Mouse (Mus musculus) mouse trophoblast stem cell (cell line): ENCODE measurements around the gene Gm20489.

Experiments
- in situ Hi-C, 2 experiments: fragments of 300-500 bp; cut with MseI, MboI; formaldehyde crosslinking; loops; 2 replicates in 1 of 2; 3 replicates in 1 of 2; pipeline ENCODE4 v1.15.1; 2025

Gm20489 gene

DNA sequence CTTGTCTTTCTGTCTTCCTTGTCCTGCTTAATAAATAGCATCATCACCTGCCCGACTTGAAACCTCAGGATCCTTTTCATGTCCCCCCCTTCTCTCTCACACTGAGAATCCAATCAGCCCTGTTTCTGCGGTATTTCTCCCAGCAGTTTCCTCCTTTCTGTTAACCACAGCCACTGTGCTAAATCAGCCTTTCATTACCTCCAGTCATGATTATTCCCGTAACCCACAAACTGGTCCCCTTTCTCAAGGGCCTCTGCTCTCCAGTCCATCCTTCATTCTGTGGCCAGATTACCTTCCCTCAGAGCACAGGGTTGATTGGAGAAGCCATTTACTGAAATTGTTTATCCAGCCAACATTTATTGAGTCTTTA is at the start of gene Gm20489:
Gene Gm20489, minus strand, starts transcription at position 269 of the 370 bp plus-strand sequence.
- in situ Hi-C loops = no loop called here

DNA sequence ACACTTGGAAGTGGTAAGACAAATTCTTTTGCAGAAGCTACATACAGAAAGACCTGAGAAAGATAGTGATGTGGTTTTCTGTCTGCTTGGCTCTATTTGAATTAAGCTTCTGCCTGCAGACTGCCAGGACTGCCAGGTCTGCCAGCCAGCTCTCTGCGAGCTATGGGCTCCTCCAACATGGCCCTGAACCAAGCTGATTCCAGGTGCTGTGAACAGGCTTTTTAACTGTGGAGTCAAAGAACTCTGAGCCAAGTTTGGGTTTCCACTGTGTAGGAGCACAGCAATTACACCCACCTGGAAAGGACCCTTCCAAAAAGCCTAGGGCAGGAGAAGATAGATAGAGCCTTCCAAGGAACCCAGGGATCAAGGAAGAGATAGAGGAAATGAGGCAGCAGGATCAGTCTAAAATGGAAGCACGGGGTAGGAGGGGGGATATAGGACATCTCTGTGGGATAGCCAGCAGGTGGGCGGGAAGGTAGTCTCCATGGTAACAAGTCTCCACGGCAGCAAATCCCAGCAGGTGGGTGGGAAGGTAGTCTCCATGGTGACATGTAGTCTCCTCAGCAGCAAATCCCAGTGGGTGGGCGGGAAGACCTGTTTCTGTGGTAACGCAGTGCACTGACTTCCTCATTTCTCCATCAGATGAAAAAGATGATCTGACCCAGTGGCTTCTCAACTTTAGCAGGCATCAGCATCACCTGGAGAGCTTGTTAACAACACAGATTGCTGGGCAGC is 45.0 kb upstream of the Gm20489 start:
- in situ Hi-C loops = no loop called here

DNA sequence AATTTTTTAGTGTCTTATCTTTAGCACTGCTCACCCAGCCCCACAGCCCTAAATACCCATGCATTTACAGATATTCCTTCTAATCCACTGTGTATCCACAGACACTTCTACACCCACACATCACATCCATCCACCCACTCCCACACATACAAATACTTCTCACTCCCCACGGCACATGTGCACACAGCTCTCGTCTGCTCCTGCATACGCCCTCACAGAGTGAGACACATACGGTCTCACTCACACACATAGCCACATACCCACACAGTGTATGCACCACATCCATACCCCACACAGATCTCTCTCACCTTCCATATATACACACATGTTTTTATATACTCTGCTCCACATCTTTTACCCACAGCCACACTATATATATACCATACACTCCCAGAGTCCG is 40.5 kb upstream of the Gm20489 start:
- in situ Hi-C loops = no loop called here

DNA sequence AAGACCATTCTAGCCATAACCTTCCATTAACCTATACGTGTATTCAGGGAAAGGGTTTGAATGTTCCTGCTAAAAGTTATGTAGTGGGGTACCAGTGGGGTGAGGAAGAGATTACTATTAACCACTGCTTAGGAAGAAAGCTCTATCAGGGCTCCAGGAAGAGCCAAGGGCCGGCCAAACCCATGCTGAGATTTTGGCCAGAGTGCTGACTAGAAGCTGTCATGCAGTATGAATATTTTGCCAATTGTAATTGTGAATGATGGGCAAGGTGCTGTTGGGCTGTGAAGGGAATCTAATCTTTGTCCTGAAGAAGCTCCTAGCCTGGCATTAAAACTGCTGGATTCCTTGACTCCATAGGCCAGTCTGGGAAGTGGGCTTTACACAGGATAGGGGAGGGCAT is 35.8 kb upstream of the Gm20489 start:
- in situ Hi-C loops = no loop called here

DNA sequence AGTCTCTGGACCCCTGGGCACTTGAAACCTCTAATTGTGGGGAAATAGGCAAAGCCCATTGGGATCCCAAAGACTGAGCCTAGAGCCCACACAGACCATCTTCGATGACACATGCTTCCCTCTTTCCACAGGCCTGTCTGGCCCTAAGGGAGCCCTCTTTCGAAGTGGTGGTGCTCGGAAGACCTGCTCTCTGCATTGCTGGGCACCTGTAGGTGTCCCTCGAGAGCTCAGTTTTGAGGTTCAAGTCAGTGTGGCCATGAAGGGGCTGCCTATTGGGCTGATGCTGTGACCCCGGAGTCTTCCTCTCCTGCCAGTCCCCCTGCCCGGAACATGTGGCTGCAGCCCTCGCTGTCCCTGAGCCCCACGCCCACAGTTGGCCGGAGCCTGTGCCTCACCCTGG is 32.8 kb upstream of the Gm20489 start:
- in situ Hi-C loops = no loop called here

DNA sequence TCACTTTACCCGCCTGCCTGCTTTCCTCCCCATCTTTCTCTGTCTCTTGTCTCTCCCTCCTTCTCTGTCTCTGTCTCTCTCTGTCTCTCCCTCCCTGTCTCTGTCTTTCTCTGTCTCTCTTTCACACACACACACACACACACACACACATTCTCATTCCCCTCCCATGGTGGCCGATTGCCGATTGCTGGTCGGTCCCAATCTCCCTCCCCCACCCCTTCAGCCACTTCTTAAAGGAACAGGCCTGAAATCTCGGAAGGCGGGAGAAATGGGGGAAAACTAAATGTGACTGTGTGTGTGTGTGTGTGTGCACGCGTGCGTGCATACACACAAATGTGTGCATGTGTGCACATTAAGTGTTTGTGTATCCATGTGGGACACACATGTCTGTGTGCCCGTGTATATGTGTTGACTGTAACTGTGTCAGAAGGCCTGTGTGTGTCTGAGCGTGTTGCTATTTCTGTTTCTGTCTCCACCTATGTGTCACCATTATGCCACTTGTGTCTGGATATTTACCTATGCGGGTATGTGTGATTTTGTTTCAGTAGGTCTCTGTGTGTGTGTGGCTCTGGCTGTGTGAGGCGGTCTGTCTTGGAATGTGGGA is 31.7 kb upstream of the Gm20489 start:
- in situ Hi-C loops = no loop called here

DNA sequence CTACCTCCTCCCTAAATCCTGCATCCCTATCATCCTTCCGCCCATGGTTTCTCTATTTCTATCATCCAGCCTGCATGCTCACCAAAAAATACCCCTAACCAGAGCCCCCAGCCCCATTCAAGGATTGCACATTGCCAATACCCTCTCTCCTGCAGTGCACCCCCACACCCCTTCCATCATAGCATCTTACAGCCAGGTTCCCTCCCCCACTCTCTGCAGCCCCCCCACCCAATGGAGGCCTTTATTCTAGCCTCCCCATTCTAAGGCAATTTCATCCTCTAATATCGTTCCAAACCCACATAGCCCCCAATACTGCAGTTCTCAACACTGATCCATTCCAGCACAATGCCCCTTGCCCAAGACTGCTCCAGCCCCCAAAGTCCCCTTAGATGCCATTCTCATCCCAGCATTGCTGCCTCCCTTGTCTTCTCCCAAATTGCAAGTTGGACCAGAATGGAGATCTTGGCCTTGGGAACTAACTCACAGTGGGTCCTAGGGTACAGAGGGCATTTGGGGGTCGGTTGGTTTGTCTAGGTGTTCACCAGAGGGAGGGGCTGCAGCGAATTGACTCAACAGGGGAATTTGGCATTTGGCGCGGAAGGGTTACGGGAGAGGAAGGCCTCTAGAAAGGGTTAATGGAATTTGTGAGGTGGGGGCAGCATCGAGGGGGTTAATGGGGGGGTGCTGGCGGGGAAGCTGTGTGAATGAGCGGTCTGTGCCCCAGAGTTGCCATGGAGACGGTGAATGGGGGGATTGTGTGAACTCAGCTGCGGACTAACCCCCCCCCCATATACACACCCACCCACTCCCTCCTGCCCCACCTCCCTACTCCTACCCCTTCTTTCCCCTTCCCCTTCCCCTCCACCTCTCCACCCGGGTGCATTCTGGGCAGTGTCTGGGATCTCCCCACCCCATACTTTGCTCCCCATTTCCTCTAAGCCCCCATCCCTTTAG is 30.9 kb upstream of the Gm20489 start:
- in situ Hi-C loops = no loop called here

DNA sequence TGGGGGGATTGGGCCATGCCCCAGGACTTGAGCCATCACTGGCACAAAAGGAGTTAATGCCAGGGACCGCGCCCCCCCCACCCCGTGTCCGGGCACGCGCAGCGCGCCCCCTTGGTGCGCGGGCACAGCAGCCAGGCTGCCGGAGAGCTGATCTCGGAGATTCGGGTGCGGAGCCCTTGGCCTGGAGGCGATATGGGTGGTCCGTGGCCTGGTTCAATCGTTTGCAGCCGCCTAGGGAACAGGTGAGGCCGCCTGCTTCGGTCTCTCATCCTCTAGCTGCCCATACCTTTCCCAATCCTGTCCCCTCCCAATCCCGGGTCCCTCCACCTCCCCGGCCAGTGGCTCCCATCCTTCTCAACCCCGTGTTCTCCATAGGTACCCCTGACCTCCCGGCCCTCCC is 30.2 kb upstream of the Gm20489 start, which contains the start of gene Nlgn3:
Gene Nlgn3, plus strand, starts transcription at position 114 of the 400 bp plus-strand sequence.
- in situ Hi-C loops = no loop called here

DNA sequence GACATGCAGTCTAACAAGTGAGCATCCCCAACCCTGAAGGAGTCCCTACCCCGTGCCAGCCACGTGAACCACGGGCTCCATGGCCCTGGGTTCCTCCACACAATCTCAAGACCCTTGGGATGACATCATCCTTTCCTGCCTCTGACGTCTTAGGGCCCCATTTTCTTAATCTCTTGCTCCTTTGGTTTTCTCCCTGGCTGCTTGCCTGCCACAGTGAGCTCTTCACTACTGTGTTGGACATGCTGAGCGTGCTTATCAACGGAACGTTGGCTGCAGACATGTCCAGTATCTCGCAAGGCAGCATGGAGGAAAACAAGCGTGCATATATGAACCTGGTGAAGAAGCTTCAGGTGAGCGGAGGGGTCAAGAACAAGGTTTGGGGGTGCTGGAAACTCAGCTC is 21.3 kb upstream of the Gm20489 start:
- in situ Hi-C loops = no loop called here

DNA sequence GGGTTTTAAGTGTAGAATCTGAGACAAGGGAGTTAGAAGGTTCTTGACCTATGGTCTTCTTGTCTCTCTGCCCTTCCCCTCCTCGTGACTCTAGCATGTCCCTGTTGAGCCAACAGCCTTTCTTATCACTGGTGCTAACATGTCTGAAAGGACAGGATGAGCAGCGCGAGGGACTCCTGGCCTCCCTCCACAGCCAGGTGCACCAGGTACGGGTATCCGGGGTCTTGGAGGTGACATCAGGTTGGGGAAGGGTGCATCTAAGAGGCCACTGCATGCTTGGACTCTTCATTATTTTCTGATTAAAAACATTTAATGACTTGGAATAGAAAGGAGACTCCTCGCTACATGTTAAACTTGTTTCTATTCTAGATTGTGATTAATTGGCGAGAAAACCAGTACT is 20.2 kb upstream of the Gm20489 start:
- in situ Hi-C loops = no loop called here

DNA sequence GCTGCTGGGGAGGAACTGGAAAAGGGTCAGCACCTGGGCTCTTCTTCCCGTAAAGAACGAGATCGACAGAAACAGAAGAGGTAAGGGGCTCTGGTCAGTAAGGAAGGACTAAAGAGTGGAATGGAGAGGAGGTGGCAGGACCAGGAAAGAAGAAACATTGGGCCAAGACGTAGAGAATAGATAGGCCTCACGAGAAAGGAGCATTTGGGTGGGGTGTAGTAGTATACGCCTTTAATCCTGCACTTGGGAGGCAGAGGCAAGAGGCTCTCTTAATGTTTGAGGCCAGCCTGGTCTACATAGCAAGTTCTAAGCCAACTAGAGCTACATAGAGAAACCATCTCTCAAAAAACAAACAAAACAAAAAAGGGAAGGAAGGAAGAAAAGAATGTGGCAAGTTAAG is 19.6 kb upstream of the Gm20489 start:
- in situ Hi-C loops = no loop called here

DNA sequence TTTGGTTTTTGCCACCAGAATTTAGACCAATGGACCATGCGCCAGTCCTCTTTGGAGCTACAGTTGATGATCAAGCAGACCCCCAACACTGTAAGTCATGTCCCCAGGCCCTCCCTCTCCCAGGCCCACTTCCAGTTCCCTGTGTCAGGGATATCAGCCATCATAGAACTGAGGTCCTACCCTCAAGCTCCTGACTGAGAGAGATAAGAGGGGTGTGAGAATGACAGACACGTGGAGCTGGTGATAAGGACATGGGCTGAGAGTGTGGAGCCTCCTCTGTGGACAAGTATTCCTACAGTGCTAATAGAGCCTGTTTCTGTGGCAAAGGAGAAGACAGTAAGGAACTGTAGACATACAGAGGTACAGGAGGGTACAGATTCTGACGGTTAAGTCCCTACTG is 18.7 kb upstream of the Gm20489 start:
- in situ Hi-C loops = no loop called here

DNA sequence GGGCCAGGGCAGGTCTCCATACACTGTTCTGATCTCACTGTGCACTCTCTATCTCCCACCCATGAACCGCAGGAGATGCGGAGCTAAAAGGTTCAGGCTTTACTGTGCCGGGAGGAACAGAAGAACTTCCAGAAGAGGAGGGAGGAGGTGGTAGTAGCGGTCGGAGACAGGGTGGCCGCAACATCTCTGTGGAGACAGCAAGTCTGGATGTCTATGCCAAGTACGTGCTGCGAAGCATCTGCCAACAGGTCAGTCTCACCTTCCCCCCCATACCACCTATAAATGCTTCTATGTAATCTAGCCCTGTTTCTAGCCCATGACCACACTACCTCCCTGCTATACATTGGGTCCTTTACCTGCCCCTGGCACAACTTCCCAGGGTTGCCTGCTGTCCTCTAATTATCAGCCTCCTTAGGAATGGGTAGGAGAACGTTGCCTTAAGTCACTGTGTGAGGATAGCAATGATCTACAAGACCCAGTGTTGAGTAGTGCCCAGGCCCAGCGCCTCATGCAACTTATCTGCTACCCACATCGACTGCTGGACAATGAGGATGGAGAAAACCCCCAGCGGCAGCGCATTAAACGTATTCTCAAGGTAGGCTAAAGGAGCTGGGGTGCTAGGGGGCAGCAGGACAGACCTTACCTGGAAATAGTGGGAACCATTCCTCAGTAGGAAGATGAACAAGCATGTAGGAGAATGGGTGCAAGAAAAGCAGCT is 17.3 kb upstream of the Gm20489 start:
- in situ Hi-C loops = no loop called here

DNA sequence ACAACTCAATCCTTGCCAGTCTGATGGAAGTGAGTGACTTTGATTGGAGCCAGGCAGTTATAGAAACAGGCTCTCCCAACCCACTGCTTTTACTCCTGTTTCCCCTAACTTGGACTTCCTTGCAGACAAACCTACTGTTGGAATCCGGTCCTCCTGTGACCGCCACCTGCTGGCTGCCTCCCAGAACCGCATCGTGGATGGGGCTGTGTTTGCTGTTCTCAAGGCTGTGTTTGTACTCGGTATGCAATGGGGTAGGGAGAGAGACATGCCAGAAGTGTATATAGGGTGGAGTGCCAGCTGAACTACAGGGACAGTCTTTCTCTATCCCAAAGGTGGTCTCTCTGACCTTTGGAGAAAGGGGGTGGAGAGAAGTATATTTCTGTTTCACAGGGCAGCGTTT is 16.7 kb upstream of the Gm20489 start:
- in situ Hi-C loops = no loop called here

DNA sequence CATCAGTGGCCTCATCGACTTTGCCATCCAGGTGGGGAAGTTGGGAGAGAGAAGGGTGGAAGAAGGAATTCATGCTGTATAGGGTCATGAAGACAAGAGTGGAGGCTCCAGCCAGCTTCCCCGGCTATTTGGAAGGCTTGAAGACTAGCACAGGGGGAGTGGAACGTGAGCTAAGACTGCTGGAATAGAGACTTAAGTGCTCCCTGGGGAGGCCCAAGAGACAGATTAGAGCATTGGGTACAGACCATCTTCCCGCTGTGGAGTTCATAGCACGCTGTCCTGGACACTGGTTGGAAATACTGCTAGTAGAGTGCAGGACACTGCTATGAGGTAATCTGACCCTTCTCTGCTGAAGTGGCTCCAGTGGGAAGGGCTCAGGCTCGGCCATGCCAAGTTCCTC is 14.0 kb upstream of the Gm20489 start:
- in situ Hi-C loops = no loop called here

DNA sequence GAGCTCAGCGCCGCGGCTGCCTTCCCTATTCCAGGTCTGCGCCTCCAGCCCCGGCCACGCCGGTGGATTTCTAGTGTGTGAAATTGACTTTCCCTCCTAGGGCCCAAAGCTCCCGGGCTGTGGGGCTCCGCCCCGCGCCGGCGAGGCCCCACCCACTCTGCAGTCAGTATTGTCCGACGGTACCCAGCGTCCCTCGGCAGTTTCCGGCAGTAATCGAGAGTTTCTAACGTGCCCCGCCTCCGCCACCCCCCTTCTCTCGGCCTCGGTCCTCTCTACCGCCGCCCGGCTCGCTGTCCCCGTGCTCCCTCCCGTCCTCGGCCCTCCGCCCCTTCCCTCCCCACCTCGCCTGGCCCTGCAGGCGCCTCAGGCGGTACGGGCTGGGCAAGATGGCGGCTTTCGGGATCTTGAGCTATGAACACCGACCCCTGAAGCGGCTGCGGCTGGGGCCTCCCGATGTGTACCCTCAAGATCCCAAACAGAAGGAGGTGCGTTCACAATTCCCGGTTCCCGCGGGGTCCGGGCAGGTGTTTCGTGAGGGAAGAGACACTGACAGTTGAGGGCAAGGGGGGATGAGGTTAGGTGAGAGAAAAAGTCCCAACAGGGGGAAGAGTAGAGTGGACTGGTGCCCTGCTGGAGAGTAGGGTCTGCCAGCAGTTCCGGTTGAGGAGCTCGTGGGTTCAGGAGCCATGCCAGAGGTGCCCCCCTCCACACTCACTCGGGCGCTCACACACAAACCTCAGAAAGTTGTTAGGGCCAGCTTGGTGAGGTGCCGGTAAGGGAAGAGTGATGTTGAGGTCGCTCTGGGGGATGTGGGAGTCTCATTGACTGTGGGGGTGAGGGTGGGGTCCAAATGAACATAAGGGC is 5.3 kb upstream of the Gm20489 start, which contains the start of gene Med12:
Gene Med12, plus strand, starts transcription at position 156 of the 864 bp plus-strand sequence.
- in situ Hi-C loops = no loop called here

DNA sequence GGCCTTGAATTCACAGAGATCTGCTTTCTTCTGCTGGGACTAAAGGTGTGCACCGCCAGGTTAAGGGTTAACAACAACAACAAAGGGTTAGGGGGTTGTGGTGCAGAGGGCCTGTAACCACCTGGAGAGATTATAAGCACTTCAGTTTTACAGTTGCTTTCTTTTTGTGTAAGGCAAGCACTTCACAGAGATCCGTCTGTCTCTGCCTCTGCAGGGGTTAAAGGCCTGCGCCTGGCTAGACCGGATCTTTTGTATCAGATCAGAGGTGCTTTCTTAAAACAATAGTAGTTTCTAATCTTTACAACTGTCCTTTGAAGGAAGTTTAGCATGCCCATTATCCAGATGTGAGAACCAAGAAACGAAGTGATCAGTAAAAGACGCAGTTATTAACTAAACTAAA is 4.6 kb upstream of the Gm20489 start:
- in situ Hi-C loops = no loop called here

DNA sequence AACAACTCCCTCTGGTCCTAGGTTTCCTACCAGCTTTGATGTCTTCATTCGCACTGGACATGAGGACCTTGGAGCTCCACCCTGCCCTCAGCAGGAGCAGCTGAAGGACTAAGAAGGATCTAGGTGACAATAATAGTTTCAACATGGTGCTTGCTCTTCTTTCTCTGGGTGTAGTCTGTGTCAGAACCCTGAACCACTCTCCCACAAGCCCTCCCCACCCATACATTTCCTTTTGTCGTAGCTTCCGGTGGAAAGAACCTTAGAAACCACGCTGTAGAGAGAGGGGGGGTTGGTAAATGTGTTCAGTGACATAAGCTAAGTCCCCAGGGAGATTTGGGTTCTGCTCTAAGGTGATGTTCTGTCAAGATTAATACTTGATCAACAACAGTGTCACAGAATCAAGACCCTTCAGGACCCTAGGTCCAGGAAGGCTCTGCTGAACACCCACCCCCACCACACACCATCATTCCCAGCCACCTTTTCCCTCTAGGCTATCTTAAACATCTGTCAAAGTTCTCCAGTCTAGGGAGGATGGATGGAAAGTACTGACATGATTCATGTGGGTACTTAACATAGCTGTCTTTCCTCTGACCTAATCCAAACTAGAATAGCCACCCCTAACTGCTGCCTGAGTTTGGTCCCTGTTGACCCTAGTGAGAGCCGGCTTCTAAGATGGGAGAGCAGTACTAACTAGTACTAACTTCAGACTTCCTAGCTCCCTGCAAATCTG is 633 bp downstream of the Gm20489 start, which contains the start of gene Il2rg:
Gene Il2rg, minus strand, starts transcription at position 231 of the 730 bp plus-strand sequence.
- in situ Hi-C loops = no loop called here

DNA sequence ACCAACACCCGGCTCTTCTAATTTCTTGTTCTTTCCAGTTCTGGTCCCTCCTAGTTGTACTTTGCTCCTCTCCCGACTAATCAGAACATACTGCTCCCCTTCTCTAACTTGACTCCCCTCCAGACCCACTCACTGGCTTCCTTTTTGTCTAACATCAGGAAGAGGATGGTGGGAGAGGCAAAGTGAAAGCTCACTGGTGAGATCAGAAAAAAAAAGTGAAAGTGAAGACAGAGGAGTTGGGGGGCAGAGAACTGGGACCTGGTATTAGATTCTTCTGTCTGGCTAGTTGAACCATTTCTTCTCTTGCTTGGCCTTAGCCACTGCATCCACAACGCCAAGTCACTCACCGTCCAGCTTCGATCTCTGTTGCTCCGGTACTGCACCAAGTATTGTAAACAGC is 2.2 kb downstream of the Gm20489 start:
- in situ Hi-C loops = no loop called here

DNA sequence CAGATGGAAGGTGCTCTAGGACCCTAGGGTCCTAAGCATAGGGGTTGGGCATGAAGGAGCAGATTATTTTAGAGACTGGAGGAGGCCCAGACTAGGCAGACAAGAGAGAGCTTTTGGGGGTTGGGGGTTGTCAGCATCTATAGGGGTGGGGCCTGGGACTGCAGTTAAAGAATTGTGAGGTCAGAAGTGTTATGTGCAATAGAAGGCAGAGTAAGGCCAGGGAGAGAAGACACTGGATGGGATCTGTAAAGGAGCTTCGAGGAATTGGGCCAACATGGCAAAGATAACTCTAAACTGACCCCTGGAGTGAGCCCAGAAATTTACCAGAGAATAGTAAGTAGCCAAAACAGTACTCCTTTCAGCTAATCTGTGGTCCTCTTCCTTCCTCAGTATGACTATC is 4.9 kb downstream of the Gm20489 start, which contains the start of gene Gm614:
Gene Gm614, minus strand, starts transcription at position 101 of the 400 bp plus-strand sequence.
- in situ Hi-C loops = no loop called here
